Mouse (Mus musculus): ENCODE measurements at regions not wholly inside any gene's neighbourhood (a gene's known extent, or its start where the extent isn't known, plus 50 kb on each side); places are given as distances from the start of the nearest gene placed in this dataset.
A peak's percentile ranks its signal among the peaks of the same experiment; 100 is the strongest.

- DNase-seq (ENCODE audit: low spot score) = no peak
These were observed 420.5 kb upstream of the Camk1g start for GRCm38 (mm10) chr1:193790579-193790978.

- no peak for DNase-seq (ENCODE audit: low spot score)
These were observed 418.4 kb upstream of the Camk1g start for GRCm38 (mm10) chr1:193788496-193788895.

- DNase-seq (ENCODE audit: low spot score) = no peak
These were observed 417.3 kb upstream of the Camk1g start for GRCm38 (mm10) chr1:193787417-193787816.

- no peak for DNase-seq (ENCODE audit: low spot score)
These were observed 414.9 kb upstream of the Camk1g start for GRCm38 (mm10) chr1:193784966-193785365.

GRCm38 (mm10) chr1:193784526-193784925 lies 414.4 kb upstream of the Camk1g start:
- DNase-seq (ENCODE audit: low spot score) = no peak

GRCm38 (mm10) chr1:193778181-193778580 lies 408.1 kb upstream of the Camk1g start:
- no peak for DNase-seq (ENCODE audit: low spot score)

- DNase-seq (ENCODE audit: low spot score) = no peak
These were observed 399.4 kb upstream of the Camk1g start for GRCm38 (mm10) chr1:193769546-193769945.

GRCm38 (mm10) chr1:193764103-193764502 lies 394.0 kb upstream of the Camk1g start:
- no peak for DNase-seq (ENCODE audit: low spot score)

GRCm38 (mm10) chr1:193751819-193752251 lies 381.7 kb upstream of the Camk1g start:
- no peak for DNase-seq (ENCODE audit: low spot score)

GRCm38 (mm10) chr1:193750929-193751328 lies 380.8 kb upstream of the Camk1g start:
- DNase-seq (ENCODE audit: low spot score) = no peak

GRCm38 (mm10) chr1:193747426-193747960 lies 377.4 kb upstream of the Camk1g start:
- no peak for DNase-seq (ENCODE audit: low spot score)

- DNase-seq (ENCODE audit: low spot score) = no peak
These were observed 372.6 kb upstream of the Camk1g start for GRCm38 (mm10) chr1:193742688-193743087.

GRCm38 (mm10) chr1:193738821-193739220 lies 368.7 kb upstream of the Camk1g start:
- no peak for DNase-seq (ENCODE audit: low spot score)

GRCm38 (mm10) chr1:193735949-193736518 lies 365.9 kb upstream of the Camk1g start:
- no peak for DNase-seq (ENCODE audit: low spot score)

- no peak for DNase-seq (ENCODE audit: low spot score)
These were observed 364.1 kb upstream of the Camk1g start for GRCm38 (mm10) chr1:193734014-193734763.

GRCm38 (mm10) chr1:193733402-193733801 lies 363.3 kb upstream of the Camk1g start:
- no peak for DNase-seq (ENCODE audit: low spot score)

GRCm38 (mm10) chr1:193732113-193732512 lies 362.0 kb upstream of the Camk1g start:
- DNase-seq (ENCODE audit: low spot score) = no peak

- DNase-seq (ENCODE audit: low spot score) = no peak
These were observed 351.8 kb upstream of the Camk1g start for GRCm38 (mm10) chr1:193721850-193722249.

- no peak for DNase-seq (ENCODE audit: low spot score)
These were observed 350.3 kb upstream of the Camk1g start for GRCm38 (mm10) chr1:193720420-193720851.

- DNase-seq (ENCODE audit: low spot score) = no peak
These were observed 345.2 kb upstream of the Camk1g start for GRCm38 (mm10) chr1:193715328-193715727.

GRCm38 (mm10) chr1:193714631-193715030 lies 344.5 kb upstream of the Camk1g start:
- no peak for DNase-seq (ENCODE audit: low spot score)

- no peak for DNase-seq (ENCODE audit: low spot score)
These were observed 335.1 kb upstream of the Camk1g start for GRCm38 (mm10) chr1:193705205-193705604.

GRCm38 (mm10) chr1:193702707-193703419 lies 332.8 kb upstream of the Camk1g start:
- peak; percentile 35 for DNase-seq (ENCODE audit: low spot score)
